In the genomic region with DNA sequence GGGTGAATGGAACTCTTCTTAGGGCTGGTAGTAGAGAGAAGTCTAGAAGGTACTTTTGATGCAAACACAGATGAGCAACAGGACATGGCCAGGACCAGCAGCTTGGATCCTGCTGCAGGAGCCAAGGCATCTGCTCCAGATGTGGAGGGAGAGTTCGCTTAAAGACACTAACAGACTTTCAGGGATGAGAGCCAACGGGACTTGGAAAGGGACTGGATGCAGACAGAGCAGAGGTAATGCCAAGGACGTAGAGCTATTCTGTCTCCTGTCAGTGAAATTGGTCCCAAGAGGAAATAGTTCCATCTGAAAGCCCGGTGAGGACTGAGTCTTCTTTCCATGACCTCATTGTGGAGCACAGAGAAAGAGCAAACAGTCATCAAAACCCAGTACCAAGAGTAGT, we compare ENCODE assay signal across 17 mouse cellular contexts.
A peak's percentile ranks its signal among the peaks of the same experiment; 100 is the strongest.
DNase-seq lines count a peak whose midpoint lies in the region; TF ChIP-seq lines count a peak whose summit lies in the region.
"Had no signal": no experiment of that assay in that cellular context is flagged by ENCODE, and none has a peak within 500 bp of the region (broad histone marks: within the 10 kb centered on the region; RNA-seq: fewer than 3 reads in every experiment).

No protein-coding gene starts in this region.

- no peak overlapping the region for H3K4me3 ChIP-seq in gastrocnemius, adult 2 months
- H3K4me3 ChIP-seq: forebrain, embryonic 10.5 days; hindbrain, embryonic 10.5 days; layer of hippocampus, adult 2 months; liver, embryonic 12.5 days; midbrain, embryonic 12.5 days had no signal

- intact Hi-C loops in heart, postnatal 14 days (cut with DNase I) = no loop called here
- intact Hi-C loops in gastrocnemius, adult 2 months (cut with DNase I) = no loop called here

- no peak for TF ChIP-seq CTCF in gastrocnemius, adult 2 months (IDR thresholded peaks at IDR 0.05)

- peak; percentile 25 for DNase-seq in adrenal gland, adult 2 months
- no peak for DNase-seq in adrenal gland, adult 8-10 months
- DNase-seq in heart, postnatal 14 days = peak; percentile 25 to 36
- no peak for DNase-seq in heart, postnatal 4 days
- DNase-seq in gastrocnemius, adult 2 months = peak; percentile 51
- DNase-seq in testis, postnatal 14 days (ENCODE audit: low spot score) = peak; percentile 35
- no peak for DNase-seq in lung, postnatal 36 days
- DNase-seq: cerebellum, adult 8-10 months; kidney, postnatal 25 days; lung, adult 18-20 months; lung, postnatal 10 days; thymus, postnatal 4 days had no signal

- no peak overlapping the region for H3K27ac ChIP-seq in gastrocnemius, adult 2 months
- H3K27ac ChIP-seq: forebrain, embryonic 10.5 days; hindbrain, embryonic 10.5 days; layer of hippocampus, adult 2 months; liver, embryonic 12.5 days; midbrain, embryonic 12.5 days had no signal

Comparison
In these comparisons a context has a peak if more than half of its experiments do, and no peak if none do; other contexts are left out.
1. DNase-seq: peak in adrenal gland, adult 2 months (single experiment), heart, postnatal 14 days (2 of 2), gastrocnemius, adult 2 months (single experiment) and testis, postnatal 14 days (single experiment); none in adrenal gland, adult 8-10 months (single experiment), heart, postnatal 4 days (single experiment) and lung, postnatal 36 days (single experiment).